Mouse (Mus musculus): ENCODE measurements around the gene Atp1b3. TPM values are rescaled to one million over a fixed set of nuclear protein-coding genes. Genes with fewer than 3 reads are reported as not detected.

The Atp1b3 gene
- polyA plus RNA-seq, 1 experiment from 2014 or later, result 172 TPM

GRCm38 (mm10) chr9:96383714-96384487, 19.7 kb upstream of the Atp1b3 start:
- ATAC-seq (replicated peaks; ENCODE audit: low FRiP score), result no peak
- Histone ChIP-seq H3K4me3 (replicated peaks) (no peak overlapping the region), H3K27me3 (no peaks in the 10 kb centered on the region), H3K27ac (no peak overlapping the region), H3K9me3 (replicated peaks) (no peaks in the 10 kb centered on the region), H3K9ac (no peak overlapping the region), H3K4me2 (no peak overlapping the region), H3K4me1 (peaks cover 16% of the 10 kb centered on the region), H3K36me3 (no peaks in the 10 kb centered on the region)
- 62% methylated on average over 18 of the region's 18 CpGs for WGBS

GRCm38 (mm10) chr9:96382756-96383155, 18.5 kb upstream of the Atp1b3 start:
- 76% methylated on average over 4 of the region's 4 CpGs for WGBS

GRCm38 (mm10) chr9:96381393-96381792, 17.2 kb upstream of the Atp1b3 start:
- no peak overlapping the region for H3K4me3 ChIP-seq (replicated peaks)
- no peaks in the 10 kb centered on the region for H3K36me3 ChIP-seq
- H3K9ac ChIP-seq, result no peak overlapping the region
- WGBS, result 70% methylated on average over 13 of the region's 13 CpGs
- ATAC-seq (replicated peaks; ENCODE audit: low FRiP score), result no peak
- peaks cover 16% of the 10 kb centered on the region for H3K4me1 ChIP-seq
- H3K9me3 ChIP-seq (replicated peaks), result no peaks in the 10 kb centered on the region
- no peak overlapping the region for H3K4me2 ChIP-seq
- no peak overlapping the region for H3K27ac ChIP-seq
- no peaks in the 10 kb centered on the region for H3K27me3 ChIP-seq

More at GRCm38 (mm10) chr9:96382756-96383155, 18.5 kb upstream of the Atp1b3 start:
- Histone ChIP-seq H3K4me3 (replicated peaks) (no peak overlapping the region), H3K4me1 (peaks cover 16% of the 10 kb centered on the region), H3K9ac (no peak overlapping the region), H3K4me2 (no peak overlapping the region), H3K27me3 (no peaks in the 10 kb centered on the region), H3K27ac (no peak overlapping the region), H3K36me3 (no peaks in the 10 kb centered on the region), H3K9me3 (replicated peaks) (no peaks in the 10 kb centered on the region)
- no peak for ATAC-seq (replicated peaks; ENCODE audit: low FRiP score)

- Histone ChIP-seq H3K4me3 (replicated peaks) (no peak overlapping the region), H3K4me2 (no peak overlapping the region), H3K9me3 (replicated peaks) (no peaks in the 10 kb centered on the region), H3K27me3 (no peaks in the 10 kb centered on the region), H3K27ac (no peak overlapping the region), H3K9ac (no peak overlapping the region), H3K4me1 (0 out of 2 replicates have a peak, but pooled peaks cover 4% of the 10 kb centered on the region), H3K36me3 (no peaks in the 10 kb centered on the region)
- 61% methylated on average over 7 of the region's 7 CpGs for WGBS
- ATAC-seq (replicated peaks; ENCODE audit: low FRiP score), result no peak
These were observed 15.3 kb upstream of the Atp1b3 start for GRCm38 (mm10) chr9:96379551-96379950.

- no peak overlapping the region for H3K4me3 ChIP-seq (replicated peaks)
- no peaks in the 10 kb centered on the region for H3K4me1 ChIP-seq
- H3K36me3 ChIP-seq, result no peaks in the 10 kb centered on the region
- H3K9me3 ChIP-seq (replicated peaks), result no peaks in the 10 kb centered on the region
- no peaks in the 10 kb centered on the region for H3K27me3 ChIP-seq
- H3K9ac ChIP-seq, result no peak overlapping the region
- H3K27ac ChIP-seq, result no peak overlapping the region
- 63% methylated on average over 5 of the region's 5 CpGs for WGBS
- no peak overlapping the region for H3K4me2 ChIP-seq
- ATAC-seq (replicated peaks; ENCODE audit: low FRiP score), result no peak
These were observed 14.5 kb upstream of the Atp1b3 start for GRCm38 (mm10) chr9:96378747-96379146.

- H3K9me3 ChIP-seq (replicated peaks), result no peaks in the 10 kb centered on the region
- H3K4me3 ChIP-seq (replicated peaks), result no peak overlapping the region
- H3K36me3 ChIP-seq, result no peaks in the 10 kb centered on the region
- 93% methylated on average over 1 of the region's 1 CpGs for WGBS
- no peaks in the 10 kb centered on the region for H3K4me1 ChIP-seq
- H3K27me3 ChIP-seq, result no peaks in the 10 kb centered on the region
- H3K27ac ChIP-seq, result no peak overlapping the region
- no peak for ATAC-seq (replicated peaks; ENCODE audit: low FRiP score)
- no peak overlapping the region for H3K9ac ChIP-seq
- H3K4me2 ChIP-seq, result no peak overlapping the region
These were observed 12.9 kb upstream of the Atp1b3 start for GRCm38 (mm10) chr9:96377096-96377495.

GRCm38 (mm10) chr9:96375819-96376218, 11.6 kb upstream of the Atp1b3 start:
- H3K27ac ChIP-seq, result no peak overlapping the region
- no peak overlapping the region for H3K4me3 ChIP-seq (replicated peaks)
- H3K9me3 ChIP-seq (replicated peaks), result no peaks in the 10 kb centered on the region
- no peaks in the 10 kb centered on the region for H3K36me3 ChIP-seq
- no peaks in the 10 kb centered on the region for H3K27me3 ChIP-seq
- no peak overlapping the region for H3K4me2 ChIP-seq
- no peak overlapping the region for H3K9ac ChIP-seq
- WGBS, result 82% methylated on average over 3 of the region's 3 CpGs
- ATAC-seq (replicated peaks; ENCODE audit: low FRiP score), result no peak
- H3K4me1 ChIP-seq, result no peaks in the 10 kb centered on the region

GRCm38 (mm10) chr9:96371075-96371474, 6.8 kb upstream of the Atp1b3 start:
- Histone ChIP-seq H3K27ac (no peak overlapping the region), H3K36me3 (no peaks in the 10 kb centered on the region), H3K4me3 (replicated peaks) (no peak overlapping the region), H3K4me1 (no peaks in the 10 kb centered on the region), H3K27me3 (no peaks in the 10 kb centered on the region), H3K4me2 (no peak overlapping the region), H3K9ac (no peak overlapping the region), H3K9me3 (replicated peaks) (no peaks in the 10 kb centered on the region)
- WGBS, result 72% methylated on average over 5 of the region's 5 CpGs
- ATAC-seq (replicated peaks; ENCODE audit: low FRiP score), result no peak

- Histone ChIP-seq H3K4me3 (replicated peaks) (no peak overlapping the region), H3K9ac (no peak overlapping the region), H3K36me3 (no peaks in the 10 kb centered on the region), H3K9me3 (replicated peaks) (no peaks in the 10 kb centered on the region), H3K4me1 (no peaks in the 10 kb centered on the region; the same call in 1 of the 2 replicates), H3K27ac (no peak overlapping the region), H3K27me3 (no peaks in the 10 kb centered on the region), H3K4me2 (no peak overlapping the region)
- 56% methylated on average over 5 of the region's 5 CpGs for WGBS
- no peak for ATAC-seq (replicated peaks; ENCODE audit: low FRiP score)
These were observed 5.6 kb upstream of the Atp1b3 start for GRCm38 (mm10) chr9:96369654-96370384.

- Histone ChIP-seq H3K27ac (no peak overlapping the region), H3K4me1 (peaks cover 19% of the 10 kb centered on the region), H3K9ac (no peak overlapping the region), H3K9me3 (replicated peaks) (no peaks in the 10 kb centered on the region), H3K4me3 (replicated peaks) (no peak overlapping the region), H3K4me2 (no peak overlapping the region), H3K27me3 (no peaks in the 10 kb centered on the region), H3K36me3 (no peaks in the 10 kb centered on the region)
- WGBS, result 66% methylated on average over 6 of the region's 6 CpGs
- ATAC-seq (replicated peaks; ENCODE audit: low FRiP score), result no peak
These were observed 1.1 kb upstream of the Atp1b3 start for GRCm38 (mm10) chr9:96365271-96365872.

- WGBS, result 0% methylated on average over 60 of the region's 64 CpGs
- Histone ChIP-seq H3K36me3 (no peaks in the 10 kb centered on the region), H3K9ac (peak overlapping the region; percentile 79), H3K9me3 (replicated peaks) (no peaks in the 10 kb centered on the region), H3K27ac (peak overlapping the region; percentile 96), H3K27me3 (no peaks in the 10 kb centered on the region), H3K4me3 (replicated peaks) (peak overlapping the region; percentile 82), H3K4me1 (peaks cover 21% of the 10 kb centered on the region), H3K4me2 (peak overlapping the region; percentile 69)
- ATAC-seq (replicated peaks; ENCODE audit: low FRiP score), result peak; percentile 83
These were observed 581 bp downstream of the Atp1b3 start for GRCm38 (mm10) chr9:96363581-96364140.

GRCm38 (mm10) chr9:96360056-96360455, 4.2 kb downstream of the Atp1b3 start:
- H3K9ac ChIP-seq, result no peak overlapping the region
- no peak overlapping the region for H3K4me2 ChIP-seq
- peaks cover 21% of the 10 kb centered on the region for H3K4me1 ChIP-seq
- no peak overlapping the region for H3K27ac ChIP-seq
- WGBS, result 93% methylated on average over 3 of the region's 3 CpGs
- H3K27me3 ChIP-seq, result no peaks in the 10 kb centered on the region
- no peak overlapping the region for H3K4me3 ChIP-seq (replicated peaks)
- no peak for ATAC-seq (replicated peaks; ENCODE audit: low FRiP score)
- no peaks in the 10 kb centered on the region for H3K36me3 ChIP-seq
- H3K9me3 ChIP-seq (replicated peaks), result no peaks in the 10 kb centered on the region
